Mouse (Mus musculus) ES-Bruce4 (cell line): ENCODE data around the gene Shroom3. TPM values are rescaled to one million over a fixed set of nuclear protein-coding genes. Genes with fewer than 3 reads are reported as not detected.
A peak's percentile ranks its signal among the peaks of the same experiment; 100 is the strongest.

Experiments
- H3K27ac ChIP-seq: 2 replicates; pipeline ENCODE4 v1.5.1; 2012; ENCODE audit warnings: low read length, inconsistent platforms; ENCODE audit not compliant: insufficient read depth
- H3K27me3 ChIP-seq: 2 replicates; pipeline ENCODE4 v1.6.1; 2012; ENCODE audit warnings: mild to moderate bottlenecking, low read length, inconsistent platforms; ENCODE audit not compliant: control insufficient read depth, poor library complexity, insufficient read depth, severe bottlenecking
- H3K36me3 ChIP-seq: 2 replicates; pipeline ENCODE4 v1.6.1; 2012; ENCODE audit warnings: inconsistent platforms, mild to moderate bottlenecking, low read length, moderate library complexity; ENCODE audit not compliant: control insufficient read depth, poor library complexity, insufficient read depth, severe bottlenecking
- H3K4me1 ChIP-seq: one replicate; pipeline ENCODE4 v1.8.1; 2011; ENCODE audit warnings: low read length; ENCODE audit not compliant: control insufficient read depth, insufficient read depth
- H3K4me3 ChIP-seq: 2 replicates; pipeline ENCODE4 v1.5.1; 2011; ENCODE audit warnings: low read depth, mild to moderate bottlenecking, low read length
- H3K9ac ChIP-seq: 2 replicates; pipeline ENCODE4 v1.6.1; 2012; ENCODE audit warnings: low read depth, mild to moderate bottlenecking, inconsistent platforms; ENCODE audit not compliant: poor library complexity, severe bottlenecking
- H3K9me3 ChIP-seq: replicated peaks from 2 replicates; pipeline ENCODE4 v1.6.1; 2012; ENCODE audit warnings: mild to moderate bottlenecking, low read length, inconsistent platforms; ENCODE audit not compliant: control insufficient read depth, poor library complexity, insufficient read depth, severe bottlenecking
- CTCF ChIP-seq: IDR thresholded peaks from one replicate; pipeline ENCODE4 v1.8.1; 2011; ENCODE audit warnings: low read depth, low read length
- EP300 ChIP-seq: IDR thresholded peaks from 2 replicates; pipeline ENCODE4 v1.6.1; 2011; ENCODE audit warnings: low read depth, low read length; ENCODE audit not compliant: insufficient read depth
- POLR2A ChIP-seq: IDR thresholded peaks from one replicate; pipeline ENCODE4 v1.8.1; 2011; ENCODE audit warnings: low read length; ENCODE audit not compliant: insufficient read depth
- polyA plus RNA-seq: library from polyadenylated mRNA; stranded (reverse); fragments of >200 nt; gene quantifications from 2 replicates; pipeline ENCODE4 v1.2.4, GENCODE M21; 2011; ENCODE audit warnings: low read depth; ENCODE audit not compliant: missing spikeins, insufficient read depth, insufficient read length

Shroom3 gene
- polyA plus RNA-seq, 1 experiment: 49.1 TPM

GRCm38 (mm10) chr5:92725935-92726334 is 42.7 kb downstream of the Shroom3 start:
- TF ChIP-seq CTCF (peak; percentile 40), EP300 (no peak), POLR2A (no peak)
- Histone ChIP-seq H3K9ac (no peak overlapping the region), H3K9me3 (no peaks in the 10 kb centered on the region), H3K27me3 (no peaks in the 10 kb centered on the region), H3K4me1 (no peaks in the 10 kb centered on the region), H3K4me3 (no peak overlapping the region), H3K36me3 (no peaks in the 10 kb centered on the region), H3K27ac (no peak overlapping the region)

- H3K9me3 ChIP-seq: no peaks in the 10 kb centered on the region
- TF ChIP-seq CTCF (peak; percentile 14), POLR2A (no peak), EP300 (no peak)
These were observed 45.1 kb downstream of the Shroom3 start for GRCm38 (mm10) chr5:92728252-92728828.

GRCm38 (mm10) chr5:92729221-92729620 is 46.0 kb downstream of the Shroom3 start:
- no peak overlapping the region for H3K9ac ChIP-seq
- no peaks in the 10 kb centered on the region for H3K9me3 ChIP-seq
- H3K36me3 ChIP-seq: no peaks in the 10 kb centered on the region
- no peaks in the 10 kb centered on the region for H3K27me3 ChIP-seq
- TF ChIP-seq EP300: no peak
- TF ChIP-seq POLR2A: no peak
- no peak for TF ChIP-seq CTCF
- H3K27ac ChIP-seq: no peak overlapping the region
- H3K4me3 ChIP-seq: no peak overlapping the region
- H3K4me1 ChIP-seq: no peaks in the 10 kb centered on the region

More at GRCm38 (mm10) chr5:92728252-92728828, 45.1 kb downstream of the Shroom3 start:
- Histone ChIP-seq H3K4me3 (no peak overlapping the region), H3K36me3 (no peaks in the 10 kb centered on the region), H3K9ac (no peak overlapping the region), H3K4me1 (no peaks in the 10 kb centered on the region), H3K27ac (no peak overlapping the region), H3K27me3 (no peaks in the 10 kb centered on the region)

GRCm38 (mm10) chr5:92741802-92742201 is 58.6 kb downstream of the Shroom3 start:
- TF ChIP-seq CTCF (no peak), POLR2A (no peak), EP300 (no peak)
- Histone ChIP-seq H3K9ac (no peak overlapping the region), H3K27me3 (no peaks in the 10 kb centered on the region), H3K9me3 (no peaks in the 10 kb centered on the region), H3K27ac (no peak overlapping the region), H3K4me1 (no peaks in the 10 kb centered on the region), H3K4me3 (no peak overlapping the region), H3K36me3 (no peaks in the 10 kb centered on the region)

GRCm38 (mm10) chr5:92742701-92743100 is 59.5 kb downstream of the Shroom3 start:
- H3K9me3 ChIP-seq: no peaks in the 10 kb centered on the region
- H3K27me3 ChIP-seq: no peaks in the 10 kb centered on the region
- no peaks in the 10 kb centered on the region for H3K4me1 ChIP-seq
- TF ChIP-seq EP300 (no peak), POLR2A (no peak), CTCF (no peak)
- no peak overlapping the region for H3K27ac ChIP-seq
- no peak overlapping the region for H3K9ac ChIP-seq
- H3K36me3 ChIP-seq: no peaks in the 10 kb centered on the region
- H3K4me3 ChIP-seq: no peak overlapping the region

- TF ChIP-seq EP300: no peak
- TF ChIP-seq CTCF: no peak
- no peak for TF ChIP-seq POLR2A
- H3K27me3 ChIP-seq: no peaks in the 10 kb centered on the region
- H3K4me1 ChIP-seq: no peaks in the 10 kb centered on the region
- H3K27ac ChIP-seq: no peak overlapping the region
- H3K9ac ChIP-seq: no peak overlapping the region
- no peaks in the 10 kb centered on the region for H3K9me3 ChIP-seq
- no peak overlapping the region for H3K4me3 ChIP-seq
- H3K36me3 ChIP-seq: no peaks in the 10 kb centered on the region
These were observed 62.4 kb downstream of the Shroom3 start for GRCm38 (mm10) chr5:92745390-92746253.
